Mouse (Mus musculus) forebrain, embryonic 15.5 days (tissue): ENCODE measurements at regions not wholly inside any gene's neighbourhood (a gene's known extent, or its start where the extent isn't known, plus 50 kb on each side); places are given as distances from the start of the nearest gene placed in this dataset.
A peak's percentile ranks its signal among the peaks of the same experiment; 100 is the strongest.

ENCODE experiments used
- ATAC-seq: fragments of 200-750 bp; cut with Nextera tagmentation; replicated peaks from 2 replicates; pipeline ENCODE4 v1.8.0; 2017; ENCODE audit warnings: mild to moderate bottlenecking, moderate TSS enrichment, moderate library complexity
- H3K27ac ChIP-seq: fragments of 300-500 bp; sonication (generic); replicated peaks from 2 replicates; pipeline ENCODE4 v1.5.1; 2015; ENCODE audit warnings: mild to moderate bottlenecking, inconsistent platforms
- H3K27me3 ChIP-seq: fragments of 300-500 bp; sonication (generic); 2 replicates; pipeline ENCODE4 v1.6.1; 2015; ENCODE audit warnings: inconsistent platforms
- H3K36me3 ChIP-seq: fragments of 300-500 bp; sonication (generic); 2 replicates; pipeline ENCODE4 v1.6.1; 2015; ENCODE audit warnings: mild to moderate bottlenecking, inconsistent platforms
- H3K4me1 ChIP-seq: fragments of 300-500 bp; sonication (generic); 2 replicates; pipeline ENCODE4 v1.6.1; 2015; ENCODE audit warnings: inconsistent platforms
- H3K4me2 ChIP-seq: fragments of 300-500 bp; sonication (generic); replicated peaks from 2 replicates; pipeline ENCODE4 v1.6.1; 2015; ENCODE audit warnings: mild to moderate bottlenecking, inconsistent platforms
- H3K4me3 ChIP-seq: fragments of 300-500 bp; sonication (generic); 2 replicates; pipeline ENCODE4 v1.5.1; 2015; ENCODE audit warnings: mild to moderate bottlenecking, inconsistent platforms
- H3K9ac ChIP-seq: fragments of 300-500 bp; sonication (generic); replicated peaks from 2 replicates; pipeline ENCODE4 v1.6.1; 2015; ENCODE audit warnings: mild to moderate bottlenecking, inconsistent platforms
- H3K9me3 ChIP-seq: fragments of 300-500 bp; sonication (generic); 2 replicates; pipeline ENCODE4 v1.6.1; 2016; ENCODE audit warnings: inconsistent platforms
- WGBS: fragments of 180-500 bp; shearing (Covaris S2); methylation state at CpG from one replicate; pipeline ENCODE4 v1.1.7; 2015; ENCODE audit warnings: mixed read lengths; 5-methylcytosine and 5-hydroxymethylcytosine counted together

GRCm38 (mm10) chr3:9884691-9885354, 203.1 kb upstream of the Gm9833 start:
- WGBS, result 41% methylated on average over 5 of the region's 5 CpGs
- ATAC-seq, result 0 out of 2 replicates have a peak, but pooled peaks have one; percentile 21
- H3K36me3 ChIP-seq, result no peaks in the 10 kb centered on the region
- no peak overlapping the region for H3K9ac ChIP-seq
- no peak overlapping the region for H3K27ac ChIP-seq
- H3K9me3 ChIP-seq, result no peaks in the 10 kb centered on the region
- H3K4me3 ChIP-seq, result no peak overlapping the region
- peaks cover 21% of the 10 kb centered on the region for H3K4me1 ChIP-seq
- no peaks in the 10 kb centered on the region for H3K27me3 ChIP-seq
- H3K4me2 ChIP-seq, result no peak overlapping the region

- peak overlapping the region; percentile 53 for H3K27ac ChIP-seq
- 13% methylated on average over 8 of the region's 8 CpGs for WGBS
- no peak overlapping the region for H3K4me3 ChIP-seq
- peak; percentile 62 for ATAC-seq
- no peaks in the 10 kb centered on the region for H3K27me3 ChIP-seq
- H3K9ac ChIP-seq, result no peak overlapping the region
- H3K4me1 ChIP-seq, result peaks cover 21% of the 10 kb centered on the region
- no peak overlapping the region for H3K4me2 ChIP-seq
- H3K36me3 ChIP-seq, result no peaks in the 10 kb centered on the region
- no peaks in the 10 kb centered on the region for H3K9me3 ChIP-seq
Observed at GRCm38 (mm10) chr3:9885565-9885964, 202.3 kb upstream of the Gm9833 start.

GRCm38 (mm10) chr3:9886077-9886476, 201.8 kb upstream of the Gm9833 start:
- peak; percentile 59; the same call in 1 of the 2 replicates for ATAC-seq
- peaks cover 21% of the 10 kb centered on the region for H3K4me1 ChIP-seq
- H3K4me3 ChIP-seq, result no peak overlapping the region
- no peaks in the 10 kb centered on the region for H3K9me3 ChIP-seq
- H3K27ac ChIP-seq, result 0 out of 2 replicates have a peak overlapping the region, but pooled peaks have one; percentile 23
- no peak overlapping the region for H3K4me2 ChIP-seq
- no peaks in the 10 kb centered on the region for H3K36me3 ChIP-seq
- no peak overlapping the region for H3K9ac ChIP-seq
- no peaks in the 10 kb centered on the region for H3K27me3 ChIP-seq
- WGBS, result 34% methylated on average over 4 of the region's 4 CpGs

- H3K9me3 ChIP-seq, result no peaks in the 10 kb centered on the region
- no peaks in the 10 kb centered on the region for H3K27me3 ChIP-seq
- peak; percentile 66 for ATAC-seq
- H3K4me3 ChIP-seq, result no peak overlapping the region
- no peaks in the 10 kb centered on the region for H3K36me3 ChIP-seq
- no peak overlapping the region for H3K4me2 ChIP-seq
- no peak overlapping the region for H3K9ac ChIP-seq
- no peak overlapping the region for H3K27ac ChIP-seq
- H3K4me1 ChIP-seq, result peaks cover 21% of the 10 kb centered on the region
- 72% methylated on average over 10 of the region's 10 CpGs for WGBS
Observed at GRCm38 (mm10) chr3:9886765-9887626, 200.9 kb upstream of the Gm9833 start.

GRCm38 (mm10) chr3:9887627-9887994, 200.3 kb upstream of the Gm9833 start:
- peaks cover 21% of the 10 kb centered on the region for H3K4me1 ChIP-seq
- 76% methylated on average over 2 of the region's 2 CpGs for WGBS

GRCm38 (mm10) chr3:9888051-9888450, 199.9 kb upstream of the Gm9833 start:
- Histone ChIP-seq H3K9ac (no peak overlapping the region), H3K27ac (no peak overlapping the region), H3K4me3 (no peak overlapping the region), H3K27me3 (no peaks in the 10 kb centered on the region), H3K4me1 (peaks cover 24% of the 10 kb centered on the region), H3K36me3 (no peaks in the 10 kb centered on the region), H3K9me3 (no peaks in the 10 kb centered on the region), H3K4me2 (no peak overlapping the region)
- no peak for ATAC-seq
- 90% methylated on average over 5 of the region's 5 CpGs for WGBS

More at GRCm38 (mm10) chr3:9887627-9887994, 200.3 kb upstream of the Gm9833 start:
- no peak overlapping the region for H3K4me2 ChIP-seq
- H3K27me3 ChIP-seq, result no peaks in the 10 kb centered on the region
- no peaks in the 10 kb centered on the region for H3K9me3 ChIP-seq
- no peaks in the 10 kb centered on the region for H3K36me3 ChIP-seq
- H3K4me3 ChIP-seq, result no peak overlapping the region
- no peak overlapping the region for H3K9ac ChIP-seq
- H3K27ac ChIP-seq, result no peak overlapping the region
- ATAC-seq, result no peak

- Histone ChIP-seq H3K27ac (no peak overlapping the region), H3K4me3 (no peak overlapping the region)
Observed at GRCm38 (mm10) chr3:9892884-9893494, 194.9 kb upstream of the Gm9833 start.

GRCm38 (mm10) chr3:9895396-9896135, 192.3 kb upstream of the Gm9833 start:
- no peak overlapping the region for H3K27ac ChIP-seq
- no peaks in the 10 kb centered on the region for H3K36me3 ChIP-seq
- H3K27me3 ChIP-seq, result no peaks in the 10 kb centered on the region
- no peak overlapping the region for H3K4me2 ChIP-seq
- H3K4me3 ChIP-seq, result no peak overlapping the region
- WGBS, result 93% methylated on average over 11 of the region's 11 CpGs
- ATAC-seq, result no peak
- no peak overlapping the region for H3K9ac ChIP-seq
- no peaks in the 10 kb centered on the region for H3K9me3 ChIP-seq
- peaks cover 4% of the 10 kb centered on the region; the same call in 1 of the 2 replicates for H3K4me1 ChIP-seq

More at GRCm38 (mm10) chr3:9892884-9893494, 194.9 kb upstream of the Gm9833 start:
- peaks cover 4% of the 10 kb centered on the region; the same call in 1 of the 2 replicates for H3K4me1 ChIP-seq
- H3K9me3 ChIP-seq, result no peaks in the 10 kb centered on the region
- WGBS, result 21% methylated on average over 4 of the region's 4 CpGs
- H3K36me3 ChIP-seq, result no peaks in the 10 kb centered on the region
- H3K4me2 ChIP-seq, result no peak overlapping the region
- no peak overlapping the region for H3K9ac ChIP-seq
- 0 out of 2 replicates have a peak, but pooled peaks have one; percentile 48 for ATAC-seq
- H3K27me3 ChIP-seq, result no peaks in the 10 kb centered on the region

GRCm38 (mm10) chr3:9896303-9896702, 191.6 kb upstream of the Gm9833 start:
- H3K36me3 ChIP-seq, result no peaks in the 10 kb centered on the region

GRCm38 (mm10) chr3:9901663-9902062, 186.2 kb upstream of the Gm9833 start:
- Histone ChIP-seq H3K27ac (no peak overlapping the region), H3K4me3 (no peak overlapping the region), H3K9me3 (no peaks in the 10 kb centered on the region), H3K36me3 (no peaks in the 10 kb centered on the region), H3K4me1 (no peaks in the 10 kb centered on the region), H3K27me3 (no peaks in the 10 kb centered on the region), H3K9ac (no peak overlapping the region), H3K4me2 (no peak overlapping the region)
- WGBS, result 90% methylated on average over 5 of the region's 5 CpGs
- ATAC-seq, result no peak

More at GRCm38 (mm10) chr3:9896303-9896702, 191.6 kb upstream of the Gm9833 start:
- Histone ChIP-seq H3K4me1 (peaks cover 4% of the 10 kb centered on the region; the same call in 1 of the 2 replicates), H3K9ac (no peak overlapping the region), H3K27ac (no peak overlapping the region), H3K4me2 (no peak overlapping the region), H3K27me3 (no peaks in the 10 kb centered on the region), H3K9me3 (no peaks in the 10 kb centered on the region), H3K4me3 (no peak overlapping the region)
- WGBS, result 80% methylated on average over 5 of the region's 5 CpGs
- no peak for ATAC-seq

- ATAC-seq, result no peak
- Histone ChIP-seq H3K9ac (no peak overlapping the region), H3K27me3 (no peaks in the 10 kb centered on the region), H3K4me1 (no peaks in the 10 kb centered on the region), H3K4me3 (no peak overlapping the region), H3K9me3 (no peaks in the 10 kb centered on the region), H3K27ac (no peak overlapping the region), H3K4me2 (no peak overlapping the region), H3K36me3 (no peaks in the 10 kb centered on the region)
- 87% methylated on average over 1 of the region's 1 CpGs for WGBS
Observed at GRCm38 (mm10) chr3:9913357-9913756, 174.6 kb upstream of the Gm9833 start.
